Mouse (Mus musculus) midbrain, embryonic 15.5 days (tissue): Measurements from ENCODE around the gene Zfp800. TPM values are rescaled to one million over a fixed set of nuclear protein-coding genes. Genes with fewer than 3 reads are reported as not detected.

ENCODE experiments used
- ATAC-seq: fragments of 200-750 bp; cut with Nextera tagmentation; replicated peaks from 2 replicates; pipeline ENCODE4 v1.8.0; 2017; ENCODE audit warnings: moderate TSS enrichment
- H3K27ac ChIP-seq: fragments of 300-500 bp; sonication (generic); 2 replicates; pipeline ENCODE4 v1.5.1; 2015; ENCODE audit warnings: mild to moderate bottlenecking, inconsistent platforms
- H3K27me3 ChIP-seq: fragments of 300-500 bp; sonication (generic); replicated peaks from 2 replicates; pipeline ENCODE4 v1.6.1; 2015; ENCODE audit warnings: inconsistent platforms
- H3K36me3 ChIP-seq: fragments of 300-500 bp; sonication (generic); replicated peaks from 2 replicates; pipeline ENCODE4 v1.6.1; 2015; ENCODE audit warnings: inconsistent platforms
- H3K4me1 ChIP-seq: fragments of 300-500 bp; sonication (generic); 2 replicates; pipeline ENCODE4 v1.6.1; 2015; ENCODE audit warnings: inconsistent platforms
- H3K4me2 ChIP-seq: fragments of 300-500 bp; sonication (generic); 2 replicates; pipeline ENCODE4 v1.6.1; 2015; ENCODE audit warnings: inconsistent platforms, mild to moderate bottlenecking, moderate library complexity
- H3K4me3 ChIP-seq: fragments of 300-500 bp; sonication (generic); 2 replicates; pipeline ENCODE4 v1.5.1; 2015; ENCODE audit warnings: mild to moderate bottlenecking, inconsistent platforms
- H3K9ac ChIP-seq: fragments of 300-500 bp; sonication (generic); 2 replicates; pipeline ENCODE4 v1.6.1; 2015; ENCODE audit warnings: mild to moderate bottlenecking, inconsistent platforms
- H3K9me3 ChIP-seq: fragments of 300-500 bp; sonication (generic); 2 replicates; pipeline ENCODE4 v1.6.1; 2016; ENCODE audit warnings: inconsistent platforms
- WGBS: fragments of 180-500 bp; shearing (Covaris S2); methylation state at CpG from one replicate; pipeline ENCODE4 v1.1.7; 2015; ENCODE audit warnings: mixed read lengths; 5-methylcytosine and 5-hydroxymethylcytosine counted together
- polyA plus RNA-seq: library from polyadenylated mRNA; unstranded; fragments of >200 nt; fragmentation: Nextera tagmentation; extraction: Ambion mirVana; gene quantifications from 2 replicates; pipeline ENCODE4 v1.2.1, GENCODE M21; 2015

Gene Zfp800
- polyA plus RNA-seq, 1 experiment from 2014 or later = 22.2 TPM

DNA sequence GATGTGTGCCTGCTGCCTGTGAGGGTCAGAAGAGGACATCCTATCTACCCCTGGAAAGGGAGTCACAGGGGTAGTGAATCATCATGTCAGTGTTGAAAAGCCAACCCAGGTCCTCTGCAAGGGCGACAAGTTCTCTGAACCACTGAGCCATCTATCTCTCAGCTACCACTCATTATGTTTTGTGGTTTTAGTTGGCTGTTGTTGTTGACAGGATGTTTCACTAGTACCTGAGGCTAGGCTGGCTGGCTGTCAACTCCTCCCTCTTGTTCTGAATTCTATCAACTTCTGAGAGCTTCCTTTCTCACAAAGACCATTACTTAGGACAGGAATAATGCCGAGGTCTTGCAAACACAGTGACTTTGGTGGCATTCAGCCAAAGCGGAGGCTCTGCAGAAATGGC lies 12.6 kb downstream of the Zfp800 start:
- Histone ChIP-seq H3K27ac (no peak overlapping the region), H3K27me3 (no peaks in the 10 kb centered on the region), H3K4me1 (no peaks in the 10 kb centered on the region), H3K4me3 (no peak overlapping the region), H3K9me3 (no peaks in the 10 kb centered on the region), H3K4me2 (no peak overlapping the region), H3K9ac (no peak overlapping the region), H3K36me3 (no peaks in the 10 kb centered on the region)
- 91% methylated on average over 3 of the region's 3 CpGs for WGBS
- no peak for ATAC-seq

- Histone ChIP-seq H3K4me2 (no peak overlapping the region), H3K36me3 (no peaks in the 10 kb centered on the region), H3K9me3 (no peaks in the 10 kb centered on the region), H3K9ac (no peak overlapping the region), H3K27ac (no peak overlapping the region), H3K4me1 (no peaks in the 10 kb centered on the region), H3K4me3 (no peak overlapping the region), H3K27me3 (no peaks in the 10 kb centered on the region)
- WGBS = 69% methylated on average over 4 of the region's 4 CpGs
- no peak for ATAC-seq
Observed at GRCm38 (mm10) chr6:28381983-28382382, 15.8 kb downstream of the Zfp800 start.

DNA sequence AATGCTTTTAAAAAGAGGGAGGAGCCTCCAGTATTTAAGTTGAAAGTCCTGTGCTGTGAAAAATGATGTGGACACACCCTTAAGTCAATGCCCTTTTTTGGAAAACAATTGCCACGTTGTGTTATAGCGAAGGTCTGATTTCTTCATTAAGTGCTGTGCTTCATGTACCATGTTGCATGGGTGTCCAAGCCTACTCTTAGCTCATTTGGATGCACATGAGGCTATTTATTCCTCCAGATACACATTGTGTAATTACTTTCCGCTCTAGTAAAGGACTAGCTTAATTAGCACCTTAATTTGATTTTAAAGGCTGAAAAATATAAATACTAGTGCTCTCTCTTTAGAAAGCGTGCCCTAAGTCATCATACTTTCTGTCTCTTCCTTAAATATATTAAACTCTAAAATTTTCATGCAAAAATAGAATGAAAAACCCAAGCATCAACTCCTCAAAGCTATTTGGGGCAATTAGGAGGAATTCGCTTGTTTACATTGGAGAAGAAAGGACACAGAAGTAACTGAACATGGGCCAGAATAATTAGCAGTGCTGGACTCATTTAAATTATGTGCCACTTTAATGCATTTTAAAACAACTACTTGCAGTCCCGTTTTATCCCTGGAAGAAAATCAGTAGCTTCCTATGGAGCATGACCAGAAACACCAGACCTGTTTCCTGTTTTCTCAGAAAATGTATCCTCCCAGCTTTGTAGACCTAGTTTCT lies 27.7 kb downstream of the Zfp800 start:
- Histone ChIP-seq H3K9ac (no peak overlapping the region), H3K9me3 (no peaks in the 10 kb centered on the region), H3K27ac (no peak overlapping the region), H3K4me2 (no peak overlapping the region), H3K4me1 (no peaks in the 10 kb centered on the region), H3K4me3 (no peak overlapping the region), H3K36me3 (no peaks in the 10 kb centered on the region), H3K27me3 (no peaks in the 10 kb centered on the region)
- 86% methylated on average over 6 of the region's 6 CpGs for WGBS
- no peak for ATAC-seq

- Histone ChIP-seq H3K27me3 (no peaks in the 10 kb centered on the region), H3K9me3 (no peaks in the 10 kb centered on the region), H3K4me2 (no peak overlapping the region), H3K4me1 (no peaks in the 10 kb centered on the region), H3K9ac (no peak overlapping the region), H3K27ac (no peak overlapping the region), H3K36me3 (no peaks in the 10 kb centered on the region), H3K4me3 (no peak overlapping the region)
- ATAC-seq = no peak
- 83% methylated on average over 9 of the region's 9 CpGs for WGBS
Observed at GRCm38 (mm10) chr6:28367575-28367974, 30.2 kb downstream of the Zfp800 start.

GRCm38 (mm10) chr6:28351066-28351465 lies 46.7 kb downstream of the Zfp800 start:
- Histone ChIP-seq H3K4me3 (no peak overlapping the region), H3K27ac (no peak overlapping the region), H3K9me3 (no peaks in the 10 kb centered on the region), H3K4me2 (no peak overlapping the region), H3K27me3 (no peaks in the 10 kb centered on the region), H3K4me1 (no peaks in the 10 kb centered on the region), H3K36me3 (no peaks in the 10 kb centered on the region), H3K9ac (no peak overlapping the region)
- ATAC-seq = peak; percentile 86
- WGBS = 69% methylated on average over 3 of the region's 3 CpGs

DNA sequence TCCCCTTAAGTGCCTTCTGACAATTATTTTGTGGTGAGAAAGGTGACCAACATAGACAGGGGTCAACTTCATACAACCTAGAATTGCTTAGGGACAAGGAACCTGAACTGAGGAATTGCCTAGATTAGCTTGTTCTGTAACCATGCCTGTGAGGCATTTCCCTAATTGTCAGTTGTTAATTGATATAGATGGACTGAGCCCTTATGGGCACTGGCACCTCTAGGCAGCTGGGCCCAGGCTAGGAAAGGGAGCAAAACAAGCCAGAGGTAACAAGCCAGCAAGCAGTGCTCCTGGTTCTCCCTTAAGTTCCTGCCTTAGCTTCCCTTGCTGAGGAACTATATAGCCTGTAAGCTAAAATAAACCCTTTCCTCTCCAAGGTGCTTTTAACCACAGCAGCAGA lies 52.1 kb downstream of the Zfp800 start:
- ATAC-seq = no peak
- H3K27ac ChIP-seq = no peak overlapping the region

DNA sequence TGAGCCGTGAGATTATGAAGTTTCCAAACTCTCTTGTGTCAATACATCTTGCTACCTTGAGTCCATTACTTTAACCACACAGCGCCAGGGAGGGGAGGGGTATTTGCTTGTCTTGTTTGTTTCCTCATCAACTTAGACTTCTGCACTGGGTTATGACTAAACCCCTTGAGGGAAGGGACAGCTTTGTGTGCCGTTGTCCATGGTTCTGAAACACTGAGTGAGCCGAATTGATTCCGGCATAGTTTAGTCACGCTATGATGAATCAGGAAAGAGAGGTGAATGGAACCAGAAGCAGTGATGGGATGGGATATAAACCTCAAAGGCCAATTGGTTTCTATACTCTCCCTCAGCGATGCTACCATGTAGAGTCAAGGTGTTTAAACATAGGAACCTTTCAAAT lies 52.6 kb downstream of the Zfp800 start:
- Histone ChIP-seq H3K9ac (no peak overlapping the region), H3K27ac (no peak overlapping the region), H3K27me3 (no peaks in the 10 kb centered on the region), H3K36me3 (no peaks in the 10 kb centered on the region), H3K4me2 (no peak overlapping the region), H3K9me3 (no peaks in the 10 kb centered on the region), H3K4me3 (no peak overlapping the region), H3K4me1 (no peaks in the 10 kb centered on the region)
- no peak for ATAC-seq
- WGBS = 42% methylated on average over 7 of the region's 7 CpGs

More for the DNA sequence above, 52.1 kb downstream of the Zfp800 start:
- H3K4me2 ChIP-seq = no peak overlapping the region
- no peaks in the 10 kb centered on the region for H3K9me3 ChIP-seq
- H3K4me1 ChIP-seq = no peaks in the 10 kb centered on the region
- H3K9ac ChIP-seq = no peak overlapping the region
- H3K36me3 ChIP-seq = no peaks in the 10 kb centered on the region
- no peak overlapping the region for H3K4me3 ChIP-seq
- H3K27me3 ChIP-seq = no peaks in the 10 kb centered on the region

DNA sequence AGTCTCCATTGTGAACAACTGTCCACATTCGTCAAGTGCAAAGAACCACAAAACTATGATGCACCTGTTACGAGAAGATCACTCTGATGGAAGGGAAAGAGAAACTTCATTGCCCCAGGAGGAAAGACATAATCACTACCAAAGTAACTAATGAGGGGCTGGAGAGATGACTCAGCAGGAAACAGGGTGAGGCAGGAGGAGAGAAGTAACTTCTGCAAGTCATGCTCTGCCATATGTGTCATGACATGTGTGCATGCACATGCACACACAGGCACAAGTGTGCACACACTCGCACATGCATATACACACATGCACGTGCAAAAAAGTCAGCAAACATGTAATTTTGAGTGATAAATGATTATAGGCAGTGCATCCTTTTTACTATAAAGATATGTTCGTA lies 54.9 kb downstream of the Zfp800 start:
- Histone ChIP-seq H3K27me3 (no peaks in the 10 kb centered on the region), H3K36me3 (no peaks in the 10 kb centered on the region), H3K27ac (no peak overlapping the region), H3K9ac (no peak overlapping the region), H3K4me2 (no peak overlapping the region), H3K4me1 (no peaks in the 10 kb centered on the region), H3K4me3 (no peak overlapping the region), H3K9me3 (no peaks in the 10 kb centered on the region)
- no peak for ATAC-seq
- 88% methylated on average over 5 of the region's 5 CpGs for WGBS

GRCm38 (mm10) chr6:28341174-28341573 lies 56.6 kb downstream of the Zfp800 start:
- H3K36me3 ChIP-seq = no peaks in the 10 kb centered on the region
- no peak for ATAC-seq
- no peak overlapping the region for H3K4me3 ChIP-seq
- no peaks in the 10 kb centered on the region for H3K9me3 ChIP-seq
- no peak overlapping the region for H3K9ac ChIP-seq
- no peaks in the 10 kb centered on the region for H3K4me1 ChIP-seq
- H3K27me3 ChIP-seq = no peaks in the 10 kb centered on the region
- WGBS = 93% methylated on average over 4 of the region's 4 CpGs
- no peak overlapping the region for H3K27ac ChIP-seq
- no peak overlapping the region for H3K4me2 ChIP-seq

GRCm38 (mm10) chr6:28339410-28339809 lies 58.4 kb downstream of the Zfp800 start:
- Histone ChIP-seq H3K27me3 (no peaks in the 10 kb centered on the region), H3K9me3 (no peaks in the 10 kb centered on the region), H3K4me3 (no peak overlapping the region), H3K27ac (no peak overlapping the region), H3K36me3 (no peaks in the 10 kb centered on the region), H3K4me1 (no peaks in the 10 kb centered on the region), H3K9ac (no peak overlapping the region), H3K4me2 (no peak overlapping the region)
- no peak for ATAC-seq
- WGBS = 92% methylated on average over 5 of the region's 5 CpGs

GRCm38 (mm10) chr6:28333696-28334095 lies 64.1 kb downstream of the Zfp800 start:
- no peaks in the 10 kb centered on the region for H3K27me3 ChIP-seq
- H3K27ac ChIP-seq = no peak overlapping the region
- no peaks in the 10 kb centered on the region for H3K9me3 ChIP-seq
- peaks cover 7% of the 10 kb centered on the region for H3K4me1 ChIP-seq
- no peak for ATAC-seq
- H3K4me3 ChIP-seq = no peak overlapping the region
- H3K9ac ChIP-seq = no peak overlapping the region
- 88% methylated on average over 5 of the region's 5 CpGs for WGBS
- no peak overlapping the region for H3K4me2 ChIP-seq
- no peaks in the 10 kb centered on the region for H3K36me3 ChIP-seq

- WGBS = 87% methylated on average over 3 of the region's 3 CpGs
- Histone ChIP-seq H3K4me2 (no peak overlapping the region), H3K4me1 (peaks cover 7% of the 10 kb centered on the region), H3K9me3 (no peaks in the 10 kb centered on the region), H3K27me3 (no peaks in the 10 kb centered on the region), H3K4me3 (no peak overlapping the region), H3K9ac (no peak overlapping the region), H3K36me3 (no peaks in the 10 kb centered on the region), H3K27ac (no peak overlapping the region)
- no peak for ATAC-seq
Observed at GRCm38 (mm10) chr6:28332546-28332945, 65.3 kb downstream of the Zfp800 start.

DNA sequence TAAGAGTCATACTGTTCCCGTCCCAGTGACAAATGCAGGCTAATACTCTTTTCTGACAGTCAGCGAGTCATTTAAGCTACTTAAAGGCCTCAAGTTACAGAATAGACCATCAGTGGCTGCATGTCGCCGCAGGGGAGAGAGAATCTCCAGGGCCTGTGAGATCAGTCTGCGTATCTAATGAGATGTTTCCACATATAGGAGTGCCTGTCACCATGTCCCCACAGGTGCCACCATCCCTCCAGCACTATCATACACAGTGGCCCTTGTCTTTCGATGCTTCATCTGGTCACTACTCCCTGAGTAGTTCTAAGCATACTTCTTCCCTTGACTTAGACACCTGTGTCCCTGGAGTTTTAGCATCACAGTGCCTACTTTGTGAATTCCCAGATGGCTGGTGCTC lies 68.0 kb downstream of the Zfp800 start:
- no peak overlapping the region for H3K4me2 ChIP-seq
- H3K9me3 ChIP-seq = no peaks in the 10 kb centered on the region
- H3K27ac ChIP-seq = no peak overlapping the region
- H3K27me3 ChIP-seq = no peaks in the 10 kb centered on the region
- H3K36me3 ChIP-seq = no peaks in the 10 kb centered on the region
- H3K4me3 ChIP-seq = no peak overlapping the region
- H3K4me1 ChIP-seq = peaks cover 7% of the 10 kb centered on the region
- 38% methylated on average over 6 of the region's 6 CpGs for WGBS
- H3K9ac ChIP-seq = no peak overlapping the region
- peak; percentile 69; the same call in 1 of the 2 replicates for ATAC-seq
